27 mouse cellular contexts compared by ENCODE assay signal in the genomic region with DNA sequence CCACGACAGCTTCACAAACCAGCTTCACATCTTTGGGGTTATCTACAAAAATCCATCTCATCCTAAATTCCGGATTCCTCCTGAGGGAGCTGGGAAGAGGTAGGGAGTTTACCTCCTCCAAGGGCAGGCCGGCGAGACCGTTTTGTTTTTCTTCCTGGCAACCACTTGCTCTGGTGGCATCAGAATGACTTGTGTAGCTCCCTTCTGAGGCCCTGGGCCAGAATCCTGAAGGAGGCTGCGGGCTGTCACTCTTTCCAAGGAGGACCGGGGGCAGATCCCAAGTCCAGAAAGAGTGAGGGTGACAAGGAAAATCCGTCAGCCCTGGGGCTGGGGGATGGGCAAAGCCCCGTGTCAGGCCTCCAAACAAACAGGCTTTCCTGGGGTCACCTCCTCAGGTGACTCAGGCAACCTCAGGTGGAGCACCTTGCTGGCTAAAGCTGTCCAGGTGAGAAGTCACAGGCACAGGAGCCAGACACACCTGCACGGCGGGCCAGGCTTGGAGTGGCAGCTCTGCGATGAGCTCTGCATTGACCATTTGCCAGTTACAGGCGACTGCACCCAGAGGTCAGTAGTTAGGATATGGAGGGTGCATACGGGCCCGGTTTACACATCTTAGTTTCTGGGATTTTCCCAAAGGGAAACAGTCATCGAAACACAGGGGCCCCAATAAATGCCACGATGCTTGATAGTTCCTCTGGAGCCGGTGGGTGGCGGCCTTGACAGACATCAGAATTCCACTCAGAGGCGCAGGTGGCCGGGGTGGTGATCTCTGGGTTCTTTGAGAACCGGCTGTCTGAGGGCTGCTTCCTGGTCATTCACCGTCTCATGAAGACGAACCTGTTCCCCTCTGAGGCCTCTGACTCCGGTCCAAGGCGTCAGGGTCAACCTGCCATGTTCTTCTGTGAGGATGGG. TPM values are rescaled to one million over a fixed set of nuclear protein-coding genes. Genes with fewer than 3 reads are reported as not detected.
A peak's percentile ranks its signal among the peaks of the same experiment; 100 is the strongest.
DNase-seq lines count a peak whose midpoint lies in the region; ATAC-seq and TF ChIP-seq lines count a peak whose summit lies in the region.
"Had no signal": no experiment of that assay in that cellular context is flagged by ENCODE, and none has a peak within 500 bp of the region (broad histone marks: within the 10 kb centered on the region; RNA-seq: fewer than 3 reads in every experiment).

No protein-coding gene starts in this region.

- 85% methylated on average over 26 of the region's 26 CpGs for WGBS in embryonic facial prominence, embryonic 13.5 days
- WGBS in embryonic facial prominence, embryonic 10.5 days: 86% methylated on average over 26 of the region's 26 CpGs
- 73% methylated on average over 26 of the region's 26 CpGs for WGBS in liver, embryonic 15.5 days (ENCODE audit: insufficient replicate concordance)
- 68% methylated on average over 26 of the region's 26 CpGs for WGBS in bone marrow, adult 2 months
- WGBS in intestine, embryonic 15.5 days: 87% methylated on average over 26 of the region's 26 CpGs
- 82% methylated on average over 26 of the region's 26 CpGs for WGBS in stomach, postnatal 0 days

- no peak overlapping the region for H3K27ac ChIP-seq in embryonic facial prominence, embryonic 13.5 days
- H3K27ac ChIP-seq in embryonic facial prominence, embryonic 10.5 days (replicated peaks): no peak overlapping the region
- 0 out of 2 replicates have a peak overlapping the region, but pooled peaks have one; percentile 14 for H3K27ac ChIP-seq in liver, embryonic 15.5 days (replicated peaks)
- peak overlapping the region; percentile 87 for H3K27ac ChIP-seq in bone marrow, adult 2 months (ENCODE audit: control insufficient read depth, insufficient read depth, low read depth, low read length, poor library complexity)
- no peak overlapping the region for H3K27ac ChIP-seq in intestine, embryonic 15.5 days
- H3K27ac ChIP-seq in stomach, postnatal 0 days (replicated peaks): no peak overlapping the region
- H3K27ac ChIP-seq: forebrain, embryonic 10.5 days; hindbrain, embryonic 14.5 days; limb, embryonic 10.5 days; limb, embryonic 15.5 days; midbrain, embryonic 12.5 days; neural tube, embryonic 12.5 days had no signal

- H3K27me3 ChIP-seq in embryonic facial prominence, embryonic 13.5 days: no peaks in the 10 kb centered on the region
- H3K27me3 ChIP-seq in embryonic facial prominence, embryonic 10.5 days (replicated peaks; ENCODE audit: low read depth, poor library complexity, severe bottlenecking): no peaks in the 10 kb centered on the region
- no peaks in the 10 kb centered on the region for H3K27me3 ChIP-seq in liver, embryonic 15.5 days
- H3K27me3 ChIP-seq in intestine, embryonic 15.5 days (replicated peaks): no peaks in the 10 kb centered on the region
- H3K27me3 ChIP-seq in stomach, postnatal 0 days (ENCODE audit: control insufficient read depth, insufficient read depth, low read length): no peaks in the 10 kb centered on the region
- H3K27me3 ChIP-seq: limb, embryonic 15.5 days; midbrain, embryonic 12.5 days; neural tube, embryonic 12.5 days had no signal

- no peaks in the 10 kb centered on the region for H3K4me1 ChIP-seq in embryonic facial prominence, embryonic 13.5 days
- H3K4me1 ChIP-seq in embryonic facial prominence, embryonic 10.5 days: no peaks in the 10 kb centered on the region
- H3K4me1 ChIP-seq in liver, embryonic 15.5 days (replicated peaks): peaks cover 9% of the 10 kb centered on the region
- peaks cover 5% of the 10 kb centered on the region; the same call in 1 of the 2 replicates for H3K4me1 ChIP-seq in bone marrow, adult 2 months (ENCODE audit: control insufficient read depth, insufficient read depth, low read length)
- no peaks in the 10 kb centered on the region for H3K4me1 ChIP-seq in intestine, embryonic 15.5 days (replicated peaks)
- H3K4me1 ChIP-seq in stomach, postnatal 0 days (replicated peaks; ENCODE audit: control insufficient read depth, insufficient read depth): no peaks in the 10 kb centered on the region
- H3K4me1 ChIP-seq: forebrain, embryonic 10.5 days; limb, embryonic 10.5 days; limb, embryonic 15.5 days; midbrain, embryonic 12.5 days; neural tube, embryonic 12.5 days had no signal

- no peak for TF ChIP-seq CTCF in bone marrow, adult 2 months (IDR thresholded peaks at IDR 0.05; ENCODE audit: control insufficient read depth, insufficient read depth, low read length)
- no peak for TF ChIP-seq CTCF in stomach, postnatal 0 days (IDR thresholded peaks at IDR 0.05; ENCODE audit: low read depth)

- H3K9me3 ChIP-seq in embryonic facial prominence, embryonic 13.5 days: 0 out of 2 replicates have a peak, but pooled peaks cover 9% of the 10 kb centered on the region
- peaks cover 8% of the 10 kb centered on the region; the same call in 1 of the 2 replicates for H3K9me3 ChIP-seq in embryonic facial prominence, embryonic 10.5 days
- H3K9me3 ChIP-seq in liver, embryonic 15.5 days (replicated peaks): no peaks in the 10 kb centered on the region
- H3K9me3 ChIP-seq in intestine, embryonic 15.5 days: no peaks in the 10 kb centered on the region
- no peaks in the 10 kb centered on the region for H3K9me3 ChIP-seq in stomach, postnatal 0 days (ENCODE audit: control insufficient read depth, low read length)
- H3K9me3 ChIP-seq: limb, embryonic 15.5 days had no signal

- no peak for DNase-seq in embryonic facial prominence, embryonic 10.5 days (ENCODE audit: low spot score)
- DNase-seq in liver: no peak
- no peak for DNase-seq in stomach, postnatal 0 days (ENCODE audit: low spot score)
- DNase-seq: adrenal gland, postnatal 14 days; cerebellum, adult 18-20 months; cerebellum, postnatal 10 days; gastrocnemius, postnatal 10 days; kidney, adult 11 months; kidney, postnatal 14 days; layer of hippocampus, adult 9-11 months; lung, embryonic 14.5 days; lung, postnatal 14 days; right cerebral cortex, postnatal 4 days had no signal

- H3K36me3 ChIP-seq in embryonic facial prominence, embryonic 13.5 days: peaks cover 89% of the 10 kb centered on the region
- peaks cover 100% of the 10 kb centered on the region for H3K36me3 ChIP-seq in embryonic facial prominence, embryonic 10.5 days (replicated peaks)
- H3K36me3 ChIP-seq in liver, embryonic 15.5 days (replicated peaks): peaks cover 56% of the 10 kb centered on the region
- H3K36me3 ChIP-seq in intestine, embryonic 15.5 days: peaks cover 48% of the 10 kb centered on the region
- peaks cover 36% of the 10 kb centered on the region for H3K36me3 ChIP-seq in stomach, postnatal 0 days (ENCODE audit: control insufficient read depth, insufficient read depth, low read length)

- H3K9ac ChIP-seq in embryonic facial prominence, embryonic 13.5 days: 0 out of 2 replicates have a peak overlapping the region, but pooled peaks have one; percentile 27
- no peak overlapping the region for H3K9ac ChIP-seq in liver, embryonic 15.5 days
- no peak overlapping the region for H3K9ac ChIP-seq in intestine, embryonic 15.5 days
- no peak overlapping the region for H3K9ac ChIP-seq in stomach, postnatal 0 days (ENCODE audit: low read length)
- H3K9ac ChIP-seq: hindbrain, embryonic 14.5 days; limb, embryonic 15.5 days; lung, embryonic 14.5 days; midbrain, embryonic 12.5 days; neural tube, embryonic 12.5 days had no signal

- TF ChIP-seq POLR2A in bone marrow, adult 2 months (IDR thresholded peaks at IDR 0.05; ENCODE audit: borderline replicate concordance, control insufficient read depth, low read depth, low read length): no peak

- no peak for ATAC-seq in embryonic facial prominence, embryonic 13.5 days (ENCODE audit: insufficient number of reproducible peaks, insufficient read depth, low FRiP score, low TSS enrichment, low read depth)
- ATAC-seq in liver, embryonic 15.5 days (ENCODE audit: insufficient read depth): no peak
- peak; percentile 18 for ATAC-seq in megakaryocyte, adult 5-6 weeks (ENCODE audit: poor library complexity, severe bottlenecking)
- no peak for ATAC-seq in intestine, embryonic 15.5 days
- ATAC-seq in stomach, postnatal 0 days (ENCODE audit: low FRiP score, low TSS enrichment): no peak
- ATAC-seq: forebrain, embryonic 16.5 days had no signal

- H3K4me3 ChIP-seq in embryonic facial prominence, embryonic 13.5 days: no peak overlapping the region
- H3K4me3 ChIP-seq in embryonic facial prominence, embryonic 10.5 days: no peak overlapping the region; the same call in 1 of the 2 replicates
- no peak overlapping the region for H3K4me3 ChIP-seq in liver, embryonic 15.5 days (replicated peaks)
- H3K4me3 ChIP-seq in bone marrow, adult 2 months (replicated peaks; ENCODE audit: control insufficient read depth, low read depth, low read length): peak overlapping the region; percentile 18
- no peak overlapping the region for H3K4me3 ChIP-seq in intestine, embryonic 15.5 days (replicated peaks)
- no peak overlapping the region for H3K4me3 ChIP-seq in stomach, postnatal 0 days (ENCODE audit: low read depth, low read length)
- H3K4me3 ChIP-seq: forebrain, embryonic 10.5 days; limb, embryonic 10.5 days; limb, embryonic 15.5 days; midbrain, embryonic 12.5 days; myocyte; neural tube, embryonic 12.5 days had no signal

- H3K4me2 ChIP-seq in embryonic facial prominence, embryonic 13.5 days: no peak overlapping the region
- H3K4me2 ChIP-seq in liver, embryonic 15.5 days: no peak overlapping the region; the same call in 1 of the 2 replicates
- no peak overlapping the region for H3K4me2 ChIP-seq in intestine, embryonic 15.5 days (replicated peaks)
- no peak overlapping the region for H3K4me2 ChIP-seq in stomach, postnatal 0 days (replicated peaks; ENCODE audit: low read depth)
- H3K4me2 ChIP-seq: heart, embryonic 11.5 days; hindbrain, embryonic 14.5 days; limb, embryonic 15.5 days; lung, embryonic 14.5 days; midbrain, embryonic 12.5 days; neural tube, embryonic 12.5 days had no signal

- TF ChIP-seq EP300 in stomach, postnatal 0 days (optimal IDR thresholded peaks at IDR 0.05): no peak

RNA-seq across cellular contexts. Expression of a gene that starts 14.4 kb away (rescaled TPM):
- 443 and 487 TPM in 2 replicates for polyA plus RNA-seq in embryonic facial prominence, embryonic 13.5 days (2015; fragmentation: Nextera tagmentation; extraction: Ambion mirVana)
- polyA plus RNA-seq in embryonic facial prominence, embryonic 10.5 days (2016; fragmentation: Nextera tagmentation; extraction: Ambion mirVana): 634 and 654 TPM in 2 replicates
- polyA plus RNA-seq in liver, embryonic 15.5 days (2015; fragmentation: Nextera tagmentation; extraction: Ambion mirVana): 236 and 247 TPM in 2 replicates
- polyA plus RNA-seq in bone marrow, adult 2 months (2011; ENCODE audit: insufficient read depth, insufficient read length, low replicate concordance, missing spikeins): 138 and 152 TPM in 2 replicates
- 81.0 and 111 TPM in 2 replicates for total RNA-seq in megakaryocyte, adult 5-6 weeks (2015)
- total RNA-seq in megakaryocyte, adult 5-6 weeks (2017): 137 and 179 TPM in 2 replicates
- polyA plus RNA-seq in intestine, embryonic 15.5 days (2015; fragmentation: Nextera tagmentation; extraction: Ambion mirVana): 426 and 480 TPM in 2 replicates
- 405 and 438 TPM in 2 replicates for polyA plus RNA-seq in stomach, postnatal 0 days (2015; fragmentation: Nextera tagmentation; extraction: Ambion mirVana)

RNA-seq across cellular contexts. Expression of a gene that starts 17.3 kb away (rescaled TPM):
- polyA plus RNA-seq in embryonic facial prominence, embryonic 13.5 days (2015; fragmentation: Nextera tagmentation; extraction: Ambion mirVana): 17.2 and 20.9 TPM in 2 replicates
- polyA plus RNA-seq in embryonic facial prominence, embryonic 10.5 days (2016; fragmentation: Nextera tagmentation; extraction: Ambion mirVana): 23.2 and 24.1 TPM in 2 replicates
- polyA plus RNA-seq in liver, embryonic 15.5 days (2015; fragmentation: Nextera tagmentation; extraction: Ambion mirVana): 1.4 and 2.7 TPM in 2 replicates
- polyA plus RNA-seq in bone marrow, adult 2 months (2011; ENCODE audit: insufficient read depth, insufficient read length, low replicate concordance, missing spikeins): 7.0 and 10.7 TPM in 2 replicates
- total RNA-seq in megakaryocyte, adult 5-6 weeks (2015): 2.8 and 3.1 TPM in 2 replicates
- total RNA-seq in megakaryocyte, adult 5-6 weeks (2017): 1.0 and 2.4 TPM in 2 replicates
- 12.7 and 12.8 TPM in 2 replicates for polyA plus RNA-seq in intestine, embryonic 15.5 days (2015; fragmentation: Nextera tagmentation; extraction: Ambion mirVana)
- polyA plus RNA-seq in stomach, postnatal 0 days (2015; fragmentation: Nextera tagmentation; extraction: Ambion mirVana): 5.9 and 6.6 TPM in 2 replicates

RNA-seq across cellular contexts. Expression of a gene that starts 26.9 kb away (rescaled TPM):
- 2.3 and 3.1 TPM in 2 replicates for polyA plus RNA-seq in embryonic facial prominence, embryonic 13.5 days (2015; fragmentation: Nextera tagmentation; extraction: Ambion mirVana)
- 1.9 and 2.1 TPM in 2 replicates for polyA plus RNA-seq in embryonic facial prominence, embryonic 10.5 days (2016; fragmentation: Nextera tagmentation; extraction: Ambion mirVana)
- 0.48 and 0.54 TPM in 2 replicates for polyA plus RNA-seq in liver, embryonic 15.5 days (2015; fragmentation: Nextera tagmentation; extraction: Ambion mirVana)
- polyA plus RNA-seq in bone marrow, adult 2 months (2011; ENCODE audit: insufficient read depth, insufficient read length, low replicate concordance, missing spikeins): 9.5 and 11.7 TPM in 2 replicates
- 14.9 and 17.3 TPM in 2 replicates for total RNA-seq in megakaryocyte, adult 5-6 weeks (2015)
- total RNA-seq in megakaryocyte, adult 5-6 weeks (2017): 19.6 and 25.7 TPM in 2 replicates
- polyA plus RNA-seq in intestine, embryonic 15.5 days (2015; fragmentation: Nextera tagmentation; extraction: Ambion mirVana): 1.0 and 1.2 TPM in 2 replicates
- polyA plus RNA-seq in stomach, postnatal 0 days (2015; fragmentation: Nextera tagmentation; extraction: Ambion mirVana): 0.73 and 0.75 TPM in 2 replicates

RNA-seq across cellular contexts. Expression of a gene that starts 32.0 kb away (rescaled TPM):
- polyA plus RNA-seq in embryonic facial prominence, embryonic 13.5 days (2015; fragmentation: Nextera tagmentation; extraction: Ambion mirVana): 12.5 and 13.4 TPM in 2 replicates
- 18.2 and 20.0 TPM in 2 replicates for polyA plus RNA-seq in embryonic facial prominence, embryonic 10.5 days (2016; fragmentation: Nextera tagmentation; extraction: Ambion mirVana)
- 11.4 and 12.3 TPM in 2 replicates for polyA plus RNA-seq in liver, embryonic 15.5 days (2015; fragmentation: Nextera tagmentation; extraction: Ambion mirVana)
- 29.3 and 76.0 TPM in 2 replicates for polyA plus RNA-seq in bone marrow, adult 2 months (2011; ENCODE audit: insufficient read depth, insufficient read length, low replicate concordance, missing spikeins)
- total RNA-seq in megakaryocyte, adult 5-6 weeks (2015): 18.7 and 19.8 TPM in 2 replicates
- total RNA-seq in megakaryocyte, adult 5-6 weeks (2017): 2.3 and 12.8 TPM in 2 replicates
- 79.9 and 93.0 TPM in 2 replicates for polyA plus RNA-seq in intestine, embryonic 15.5 days (2015; fragmentation: Nextera tagmentation; extraction: Ambion mirVana)
- 44.2 TPM in 2 replicates for polyA plus RNA-seq in stomach, postnatal 0 days (2015; fragmentation: Nextera tagmentation; extraction: Ambion mirVana)

RNA-seq across cellular contexts. Expression of a gene that starts 48.7 kb away (rescaled TPM):
- 22.5 and 23.3 TPM in 2 replicates for polyA plus RNA-seq in embryonic facial prominence, embryonic 13.5 days (2015; fragmentation: Nextera tagmentation; extraction: Ambion mirVana)
- 22.0 and 24.2 TPM in 2 replicates for polyA plus RNA-seq in embryonic facial prominence, embryonic 10.5 days (2016; fragmentation: Nextera tagmentation; extraction: Ambion mirVana)
- 5.4 and 5.8 TPM in 2 replicates for polyA plus RNA-seq in liver, embryonic 15.5 days (2015; fragmentation: Nextera tagmentation; extraction: Ambion mirVana)
- 10.4 and 11.7 TPM in 2 replicates for polyA plus RNA-seq in bone marrow, adult 2 months (2011; ENCODE audit: insufficient read depth, insufficient read length, low replicate concordance, missing spikeins)
- total RNA-seq in megakaryocyte, adult 5-6 weeks (2015): 11.1 and 11.8 TPM in 2 replicates
- 21.0 and 22.4 TPM in 2 replicates for total RNA-seq in megakaryocyte, adult 5-6 weeks (2017)
- 13.3 and 13.4 TPM in 2 replicates for polyA plus RNA-seq in intestine, embryonic 15.5 days (2015; fragmentation: Nextera tagmentation; extraction: Ambion mirVana)
- 9.0 TPM in 2 replicates for polyA plus RNA-seq in stomach, postnatal 0 days (2015; fragmentation: Nextera tagmentation; extraction: Ambion mirVana)

Comparison
In these comparisons a context has a peak if more than half of its experiments do, and no peak if none do; other contexts are left out.
1. H3K27ac ChIP-seq: peak in liver, embryonic 15.5 days (single experiment) and bone marrow, adult 2 months (single experiment); none in embryonic facial prominence, embryonic 13.5 days (single experiment), embryonic facial prominence, embryonic 10.5 days (single experiment), intestine, embryonic 15.5 days (single experiment) and stomach, postnatal 0 days (single experiment).